Mouse (Mus musculus) activated CD4-positive, CD25-positive, alpha-beta regulatory T cell, adult 4 months (primary cell): ENCODE data around the gene Nkx6-1. TPM values are rescaled to one million over a fixed set of nuclear protein-coding genes. Genes with fewer than 3 reads are reported as not detected.

Experiments
- ATAC-seq: one replicate; pipeline ENCODE4 v1.8.0; 2017
- polyA plus RNA-seq, 2 experiments: library from polyadenylated mRNA; unstranded; fragments of 100-300 nt; shearing (Covaris generic); gene quantifications; one replicate each; pipeline ENCODE4 v1.2.1; 2017

Nkx6-1 gene
- polyA plus RNA-seq, 2 experiments from 2014 or later: not detected

DNA sequence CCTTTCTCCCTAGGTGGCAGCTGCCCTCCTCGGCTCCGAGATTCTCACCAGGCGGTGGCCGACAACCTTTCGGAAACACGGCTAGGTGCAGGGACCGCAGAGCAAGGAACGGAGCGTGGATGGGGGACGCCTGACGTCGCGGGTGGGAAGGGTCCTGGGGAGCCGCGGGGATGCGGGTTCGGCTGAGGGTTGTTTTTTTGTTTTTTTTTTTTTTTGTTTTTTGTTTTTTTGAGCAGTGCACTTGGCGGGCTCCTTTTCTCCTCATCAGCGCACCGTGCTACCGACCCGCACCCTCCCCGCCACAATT is 5.9 kb downstream of the Nkx6-1 start:
- ATAC-seq: no peak

DNA sequence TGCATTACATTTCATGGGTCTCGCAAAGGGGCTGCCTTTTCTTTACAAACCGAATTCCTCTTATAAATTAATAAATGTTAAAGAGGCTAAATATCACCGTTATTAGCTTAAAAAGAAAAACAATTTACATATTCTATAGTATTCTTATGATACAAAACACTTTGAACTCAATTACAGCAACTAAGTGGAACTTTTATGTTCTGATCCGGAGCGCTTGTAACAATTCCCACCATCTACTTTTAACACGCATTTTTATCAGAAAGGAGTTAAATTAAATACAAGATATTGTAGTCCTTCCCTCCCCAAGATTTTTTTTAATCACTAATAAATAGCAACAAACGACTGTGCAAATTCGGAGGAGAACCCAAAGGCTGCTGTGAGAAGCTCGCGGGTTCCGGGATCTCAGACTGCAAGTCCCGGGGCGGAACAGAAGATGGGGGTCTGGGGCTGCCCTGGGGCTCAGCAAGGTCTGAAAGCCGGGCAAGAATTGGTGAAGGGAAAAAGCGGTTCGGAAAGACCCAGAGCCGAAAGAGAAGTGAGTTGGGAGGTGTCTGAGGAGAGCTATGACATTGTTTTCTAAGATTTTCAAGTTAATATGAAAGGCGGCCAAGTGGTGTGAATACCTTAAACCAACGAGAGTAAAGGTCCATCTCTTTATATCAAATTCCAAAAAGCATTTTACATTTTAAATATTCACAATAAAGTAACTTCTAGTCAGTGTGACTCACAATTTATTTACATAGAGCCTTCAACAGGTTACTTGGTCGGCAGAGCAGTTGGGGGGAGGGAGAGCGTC is 6.4 kb downstream of the Nkx6-1 start:
- ATAC-seq: no peak

DNA sequence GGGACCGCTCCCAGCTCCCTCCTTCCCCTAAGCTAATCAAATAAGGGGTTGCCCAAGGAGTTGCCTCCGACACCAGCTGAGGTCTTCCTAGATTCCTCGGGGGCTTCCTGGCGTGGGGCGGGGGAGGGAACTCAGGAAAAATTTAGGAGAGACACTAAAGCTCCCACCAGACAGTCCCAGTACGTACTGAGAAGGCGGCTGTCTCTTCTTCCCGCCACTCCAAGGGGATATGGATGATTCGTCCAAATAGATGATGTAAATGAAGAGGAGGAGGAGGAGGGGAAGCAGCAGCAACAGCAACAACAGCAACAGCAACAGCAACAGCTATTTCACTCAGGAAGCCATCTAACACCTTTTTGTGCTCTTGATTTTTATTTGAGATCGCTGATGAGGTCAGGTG is 7.1 kb downstream of the Nkx6-1 start:
- ATAC-seq: no peak

DNA sequence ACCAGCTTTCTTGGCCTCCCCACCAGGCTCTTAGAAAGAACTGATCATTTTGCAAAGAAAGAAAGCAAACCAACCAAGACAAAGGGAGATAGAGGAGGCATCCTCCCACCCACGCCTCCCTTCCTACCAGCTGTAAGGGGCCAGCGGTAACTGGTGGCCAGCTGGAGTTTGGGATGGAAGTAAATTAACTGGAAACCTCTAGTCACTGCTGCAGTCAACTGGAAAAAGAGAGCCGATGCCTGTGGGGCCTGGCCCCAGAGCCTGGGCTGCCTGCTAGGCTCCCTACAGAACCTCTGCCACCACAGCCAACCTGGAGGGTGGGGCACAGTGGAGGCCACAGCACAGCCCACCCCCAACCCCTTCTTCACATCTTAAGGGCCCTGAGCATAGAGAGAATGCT is 8.7 kb downstream of the Nkx6-1 start:
- no peak for ATAC-seq

DNA sequence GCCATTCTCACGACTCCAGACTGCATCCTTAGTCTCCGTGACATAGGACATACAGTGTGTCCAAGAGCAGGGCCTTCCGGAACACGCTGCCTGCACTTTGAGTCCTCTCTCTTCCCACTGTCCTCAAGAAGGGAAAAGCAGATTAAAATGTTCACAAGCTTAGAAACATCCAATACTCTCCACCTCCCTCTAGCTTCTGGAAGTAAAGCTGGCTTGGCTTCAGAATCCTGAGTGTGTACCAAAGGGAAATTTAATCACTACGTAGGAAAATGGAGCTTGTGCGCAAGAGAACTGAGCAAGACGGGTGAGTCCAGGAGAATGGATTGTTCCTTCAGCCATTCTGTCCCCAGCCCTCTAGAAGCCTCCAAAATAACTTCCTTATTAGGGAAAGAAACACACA is 9.4 kb downstream of the Nkx6-1 start:
- ATAC-seq: no peak

DNA sequence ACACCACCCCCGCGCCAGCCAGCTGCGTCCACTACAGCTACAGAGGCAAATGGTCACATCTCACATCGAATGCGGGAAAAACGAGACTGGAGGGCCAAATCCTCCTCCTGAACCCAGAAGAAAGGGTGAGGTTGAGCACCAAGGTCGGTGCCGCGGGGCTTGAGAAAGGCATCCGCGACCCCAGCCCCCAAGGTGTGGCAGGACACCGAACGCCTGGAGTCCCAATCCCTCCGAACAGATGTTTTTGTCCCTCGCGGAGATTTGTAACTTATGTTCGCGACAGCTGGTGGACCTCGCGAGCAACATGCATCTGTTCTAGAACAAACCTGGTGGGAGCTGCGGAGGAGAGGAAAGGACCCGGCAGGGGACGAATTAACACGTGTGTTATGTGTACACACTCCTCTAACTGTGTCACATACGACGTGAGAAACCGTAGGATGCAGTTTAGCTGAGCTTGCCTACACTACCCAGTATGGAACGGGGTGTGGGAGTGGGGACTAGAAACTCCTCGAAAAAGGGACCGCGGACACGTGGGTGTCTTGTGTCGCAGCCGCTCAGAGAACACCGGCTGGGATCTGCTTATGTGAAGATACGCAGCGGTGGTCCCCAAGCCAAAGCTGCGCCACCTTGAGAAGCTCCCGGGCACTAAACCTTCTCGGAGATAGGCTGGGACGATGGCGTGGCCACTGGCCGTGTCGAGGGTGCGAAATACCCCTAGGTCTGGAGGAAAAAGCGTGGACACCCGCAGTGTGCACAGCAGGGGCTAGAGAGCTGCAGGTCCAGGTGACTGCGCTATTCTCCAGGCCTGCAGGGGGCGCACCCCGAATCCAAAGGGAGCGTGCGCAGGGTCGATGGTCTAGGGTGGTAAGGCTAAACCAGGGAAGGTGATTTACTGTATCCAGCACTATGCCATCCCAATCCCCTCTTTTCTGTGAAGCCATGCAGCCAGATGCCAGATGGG is 16.8 kb downstream of the Nkx6-1 start:
- no peak for ATAC-seq

DNA sequence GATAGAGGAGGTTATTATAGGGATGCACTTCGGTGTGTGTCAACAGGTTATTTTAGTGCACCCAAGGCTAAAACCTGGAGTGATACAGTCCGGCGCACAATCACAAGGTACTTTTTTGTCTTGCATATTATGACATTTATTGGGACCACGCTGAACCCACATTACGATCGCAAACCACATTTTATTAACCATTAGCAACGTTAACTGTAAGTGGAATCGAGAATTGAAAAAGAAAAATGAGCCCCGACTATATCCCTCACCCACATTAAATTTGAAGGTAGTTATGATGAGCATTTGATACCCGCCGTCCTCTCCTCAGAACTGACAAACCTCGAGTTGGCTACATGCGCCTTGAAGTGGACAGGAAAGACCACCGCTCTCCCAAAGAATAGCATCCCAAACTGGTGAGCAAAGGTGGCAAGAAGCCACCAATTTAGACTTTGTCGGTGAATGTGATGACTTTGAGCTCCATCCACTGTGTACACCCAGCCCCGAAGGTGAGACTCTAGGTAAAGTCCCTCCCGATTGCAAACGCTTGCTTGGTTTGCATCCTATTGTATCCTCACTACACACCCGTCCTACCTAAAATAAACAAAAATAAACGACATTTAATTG is 17.7 kb downstream of the Nkx6-1 start:
- no peak for ATAC-seq

DNA sequence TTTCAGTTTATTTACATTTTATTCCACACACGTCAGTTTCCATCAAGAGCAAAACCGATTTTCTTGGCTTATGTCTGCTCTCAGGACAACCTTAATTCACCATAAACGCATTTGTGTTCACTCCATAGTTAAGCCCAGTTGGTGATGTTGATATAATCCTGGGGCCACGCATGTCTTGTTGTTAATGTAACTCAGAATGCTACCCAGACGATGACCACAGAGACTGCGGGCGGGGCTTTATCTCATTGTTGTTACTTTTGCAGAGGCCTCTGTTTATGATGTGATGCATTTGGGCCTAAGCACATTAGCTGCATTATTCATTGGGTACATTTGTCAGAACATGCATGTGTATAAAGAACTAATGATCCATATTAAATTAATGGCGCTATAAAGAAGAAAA is 19.7 kb downstream of the Nkx6-1 start:
- ATAC-seq: no peak

DNA sequence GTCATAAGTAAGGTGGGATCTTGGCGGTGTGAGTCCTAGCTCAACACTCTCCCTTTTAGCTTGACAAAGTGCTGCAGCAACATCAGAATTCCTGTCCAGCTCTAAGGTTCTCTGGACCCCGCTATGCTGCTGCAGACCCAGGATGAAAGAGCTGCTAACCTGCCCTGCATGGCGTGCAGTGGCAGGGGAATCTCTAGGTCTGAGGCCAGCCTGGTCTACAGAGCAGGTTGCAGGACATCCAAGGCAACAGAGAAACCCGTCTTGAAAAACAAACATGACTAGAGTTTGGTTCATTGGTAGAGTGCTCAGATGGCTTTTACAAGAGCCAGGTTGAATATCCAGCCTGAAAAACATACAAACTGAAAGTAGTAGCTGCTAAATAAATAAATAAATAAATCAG is 26.7 kb downstream of the Nkx6-1 start:
- no peak for ATAC-seq

Other genes starting within 250 kb of the Nkx6-1 start
- gene Cds1, start 100.1 kb upstream of the Nkx6-1 start, polyA plus RNA-seq: not detected